Mouse (Mus musculus): ENCODE results near the gene Gfer.

- TF ChIP-seq CTCF (IDR thresholded peaks at IDR 0.05) (no peak), EP300 (IDR thresholded peaks at IDR 0.05; ENCODE audit: insufficient read depth, low read depth, low read length) (no peak)
Measured at GRCm38 (mm10) chr17:24729067-24729466, 33.1 kb upstream of the Gfer start.
